Mouse (Mus musculus): ENCODE data around the gene 4931406P16Rik. TPM values are rescaled to one million over a fixed set of nuclear protein-coding genes. Genes with fewer than 3 reads are reported as not detected.

The 4931406P16Rik gene
- polyA plus RNA-seq (2017; shearing (Covaris generic)): 38.4 TPM

DNA sequence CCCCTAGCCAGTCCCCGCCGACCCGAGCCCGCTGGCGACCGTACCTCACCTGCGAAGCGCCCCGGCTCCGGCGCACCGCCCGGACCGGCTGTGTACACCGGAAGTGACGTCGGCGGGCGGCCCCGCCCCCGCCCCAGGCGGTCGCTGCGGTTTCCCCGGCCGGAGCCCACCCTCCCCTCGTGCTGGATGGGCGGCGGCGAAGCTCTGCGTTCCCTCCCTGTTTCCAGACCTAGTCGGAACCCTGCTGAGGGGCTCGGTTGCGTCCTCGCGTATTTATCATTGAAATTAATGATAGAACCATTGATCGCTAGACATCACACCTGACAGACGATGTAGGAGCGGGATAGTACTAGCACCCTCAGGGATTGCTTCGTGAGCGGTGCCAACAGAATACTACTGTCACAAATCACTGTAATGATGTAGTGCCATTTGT lies at the start of gene 4931406P16Rik:
4931406P16Rik (minus strand) TSS at position 109 of the 433 bp plus-strand sequence.

DNA sequence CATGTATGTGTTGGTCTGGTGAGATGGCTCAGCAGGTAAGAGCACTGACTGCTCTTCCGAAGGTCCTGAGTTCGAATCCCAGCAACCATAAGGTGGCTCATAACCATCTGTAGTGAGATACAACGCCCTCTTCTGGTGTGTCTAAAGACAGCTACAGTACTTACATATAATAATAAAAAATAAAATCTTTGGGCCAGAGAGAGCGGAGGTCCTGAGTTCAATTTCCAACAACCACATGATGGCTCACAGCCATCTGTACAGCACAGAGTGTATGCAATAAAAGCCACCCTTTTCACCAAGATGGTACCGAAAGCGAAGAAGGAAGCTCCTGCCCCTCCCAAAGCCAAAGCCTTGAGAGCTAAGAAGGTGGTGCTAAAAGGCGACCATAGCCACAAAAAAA lies 62.6 kb downstream of the 4931406P16Rik start, which contains the start of gene Gm6096:
Gm6096 (plus strand) TSS at position 301 of the 400 bp plus-strand sequence.

DNA sequence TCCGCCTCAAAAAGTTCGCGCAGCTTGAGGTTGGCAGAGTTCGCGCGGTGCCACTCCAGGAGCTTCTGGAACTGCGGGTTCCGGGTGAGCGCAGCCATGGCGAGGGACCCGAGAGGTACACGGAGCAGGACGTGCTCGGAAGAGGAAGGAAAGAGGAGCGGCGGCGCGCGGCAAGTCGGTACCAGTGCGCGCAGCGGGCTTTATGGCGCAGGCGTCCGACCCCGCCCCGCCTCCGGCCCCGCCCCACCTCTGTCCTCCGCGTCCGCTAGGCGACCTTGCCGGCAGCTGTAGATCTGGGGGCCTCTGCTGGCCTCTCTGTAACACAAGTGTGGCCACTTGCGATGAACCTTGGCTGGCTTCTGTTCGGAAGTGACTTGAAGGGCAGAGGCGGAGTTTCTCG lies 83.2 kb downstream of the 4931406P16Rik start, which contains the start of gene Gpi1:
Gpi1 (minus strand) TSS at position 221 of the 400 bp plus-strand sequence.

DNA sequence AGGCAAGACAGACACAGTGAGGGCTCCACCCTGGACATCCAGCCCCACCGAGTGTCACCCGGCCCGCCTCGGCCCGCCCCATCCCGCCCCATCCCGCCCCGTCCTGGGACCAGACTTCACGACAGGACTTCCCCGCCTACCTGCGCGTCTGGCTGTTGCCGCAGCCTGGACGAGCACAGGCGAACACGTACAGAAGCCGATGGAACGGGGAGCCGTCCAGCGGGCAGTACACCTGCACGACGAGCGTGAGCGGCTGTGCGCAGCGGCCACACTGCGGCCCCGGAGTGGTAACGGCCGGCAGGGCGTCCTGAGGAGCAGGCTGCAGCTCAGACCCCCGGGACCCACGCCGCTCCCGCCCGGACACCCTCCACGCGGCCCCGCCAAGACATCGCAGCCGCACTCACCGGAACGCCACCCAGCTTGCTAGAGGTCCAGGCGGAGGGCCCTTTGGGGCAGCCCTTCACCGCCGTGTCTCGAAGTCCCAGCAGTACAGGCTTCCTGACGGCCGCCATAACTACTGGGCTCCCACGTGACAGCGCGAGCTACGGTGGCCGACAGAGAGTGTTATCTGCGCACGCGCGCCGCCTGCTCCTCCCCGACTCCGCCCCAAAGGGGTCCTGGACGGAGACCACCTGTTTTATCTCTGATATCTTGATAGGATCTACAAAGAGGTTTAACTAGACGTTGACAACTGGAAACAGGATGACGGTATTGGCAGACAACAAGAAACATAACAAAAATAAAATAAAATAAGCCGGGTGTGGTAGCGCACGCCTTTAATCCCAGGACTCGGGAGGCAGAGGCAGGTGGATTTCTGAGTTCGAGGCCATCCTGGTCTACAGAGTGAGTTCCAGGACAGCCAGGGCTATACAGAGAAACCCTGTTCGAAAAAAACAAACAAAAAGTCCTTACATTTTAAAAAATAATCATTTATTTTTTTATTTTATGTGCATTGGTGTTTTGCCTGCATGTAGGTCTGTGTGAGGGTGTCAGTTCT lies 116.9 kb downstream of the 4931406P16Rik start, which contains the start of gene Pdcd2l:
Pdcd2l (minus strand) TSS at position 530 of the 997 bp plus-strand sequence.

Other genes starting within 250 kb of the 4931406P16Rik start
- not detected for gene Scgb1b30, start 218.1 kb downstream of the 4931406P16Rik start, polyA plus RNA-seq (2017; shearing (Covaris generic))
- gene Wtip, start 180.3 kb downstream of the 4931406P16Rik start, polyA plus RNA-seq (2017; shearing (Covaris generic)): not detected
- gene Uba2, start 144.0 kb downstream of the 4931406P16Rik start, polyA plus RNA-seq (2017; shearing (Covaris generic)): 168 TPM
- gene Pdcd2l, start 116.9 kb downstream of the 4931406P16Rik start, polyA plus RNA-seq (2017; shearing (Covaris generic)): 54.6 TPM
- 345 TPM for gene Gpi1, start 83.2 kb downstream of the 4931406P16Rik start, polyA plus RNA-seq (2017; shearing (Covaris generic))
- not detected for gene Gm6096, start 62.5 kb downstream of the 4931406P16Rik start, polyA plus RNA-seq (2017; shearing (Covaris generic))
- 39.2 TPM for gene Lsm14a, start 79.8 kb upstream of the 4931406P16Rik start, polyA plus RNA-seq (2017; shearing (Covaris generic))

Measured in inflammation-experienced regulatory T-cells, adult 16 weeks (primary cell).